Mouse (Mus musculus) layer of hippocampus, adult 6 months (tissue): ENCODE results near the gene Sit1. TPM values are rescaled to one million over a fixed set of nuclear protein-coding genes. Genes with fewer than 3 reads are reported as not detected.

ENCODE experiments used
- long read RNA-seq, 2 experiments: library from polyadenylated mRNA; unstranded; transcript quantifications; one replicate each; pipeline ENCODE4 v2.0.0; 2019 to 2020
- polyA plus RNA-seq: library from polyadenylated mRNA; unstranded; fragments of <200 nt; fragmentation: Nextera tagmentation; gene quantifications from 2 replicates; pipeline ENCODE4 v1.2.3, GENCODE M21; 2021

The Sit1 gene
- not detected in 2 replicates for polyA plus RNA-seq
- long read RNA-seq, experiment 1, result 0 reads
- long read RNA-seq, experiment 2, result 0 reads

DNA sequence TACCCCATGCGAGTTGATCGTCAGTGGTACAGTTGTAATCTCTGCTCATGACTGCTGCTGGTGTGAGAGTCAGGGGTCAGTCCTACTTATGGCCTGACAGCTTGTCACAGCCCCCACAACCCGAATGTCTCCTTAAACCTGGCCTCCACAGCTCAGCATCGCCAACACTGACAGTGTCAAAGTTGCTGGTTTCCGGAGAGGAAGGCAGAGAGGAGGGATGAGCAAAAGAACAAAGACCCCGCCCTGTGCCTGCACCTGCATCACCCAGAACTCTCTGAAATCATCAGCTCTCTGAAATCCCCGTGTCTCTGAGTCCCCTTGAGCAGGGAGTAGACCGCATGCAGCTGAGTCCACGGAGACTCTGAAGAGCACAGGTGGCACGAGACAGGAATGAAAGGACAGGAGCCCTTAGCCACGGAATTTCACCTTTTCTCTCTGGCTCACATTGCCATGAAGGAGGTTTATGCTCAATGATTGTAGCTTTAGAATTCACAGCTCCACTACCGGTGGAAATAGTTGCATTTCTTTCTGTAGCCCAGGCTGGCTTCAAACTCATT, at the start of gene Sit1:
Sit1 (minus strand) TSS at position 200 of the 557 bp plus-strand sequence.

GRCm38 (mm10) chr4:43506536-43507185, 23.1 kb upstream of the Sit1 start, which contains the start of gene Car9:
Gene Car9 (plus strand): TSS chr4:43506966.

DNA sequence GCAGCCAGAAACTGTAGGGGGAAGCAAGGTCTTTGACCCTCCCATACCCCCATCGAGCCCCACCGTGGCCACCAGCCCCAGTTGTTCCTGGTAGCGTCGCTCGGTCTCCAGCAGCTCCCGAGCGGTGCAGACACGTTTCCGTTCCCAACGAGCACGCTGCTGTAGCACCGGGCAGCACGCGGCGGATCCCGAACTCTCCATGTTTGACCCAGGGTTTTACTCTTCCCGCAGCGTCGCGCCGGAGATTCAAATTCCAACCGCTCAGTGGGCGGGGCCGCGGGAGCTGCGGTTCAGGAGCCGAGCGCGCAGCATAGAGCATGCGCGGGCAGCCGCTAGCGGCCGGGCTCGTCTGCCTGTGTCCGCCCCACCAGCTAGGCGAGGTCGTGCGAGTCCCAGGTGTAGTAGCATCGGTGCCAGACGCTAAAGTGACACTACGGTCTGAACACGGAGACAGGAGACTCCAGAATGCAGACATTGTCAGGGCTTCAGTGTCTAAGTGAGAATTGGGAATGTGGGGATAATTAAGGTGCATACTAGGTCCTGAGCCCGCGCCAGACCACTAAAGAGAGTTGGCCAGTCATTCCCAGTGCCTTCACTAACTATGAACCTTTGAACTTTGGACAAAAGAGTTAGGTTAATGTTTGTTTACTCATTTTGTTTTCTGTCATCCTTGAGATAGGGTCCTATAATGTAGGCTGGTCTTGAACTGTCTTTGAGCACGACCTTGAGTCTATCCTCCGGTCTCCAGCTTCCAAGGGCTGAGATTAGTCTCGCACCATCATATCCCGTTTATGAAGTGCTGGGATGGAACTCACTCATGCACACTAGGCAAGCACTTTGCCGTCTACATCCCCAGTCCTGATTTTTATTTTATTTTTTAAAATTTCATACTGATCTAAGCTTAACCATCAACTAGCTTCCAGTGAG, 16.1 kb upstream of the Sit1 start, which contains the start of gene Arhgef39:
Arhgef39 (minus strand) TSS at position 289 of the 927 bp plus-strand sequence.

DNA sequence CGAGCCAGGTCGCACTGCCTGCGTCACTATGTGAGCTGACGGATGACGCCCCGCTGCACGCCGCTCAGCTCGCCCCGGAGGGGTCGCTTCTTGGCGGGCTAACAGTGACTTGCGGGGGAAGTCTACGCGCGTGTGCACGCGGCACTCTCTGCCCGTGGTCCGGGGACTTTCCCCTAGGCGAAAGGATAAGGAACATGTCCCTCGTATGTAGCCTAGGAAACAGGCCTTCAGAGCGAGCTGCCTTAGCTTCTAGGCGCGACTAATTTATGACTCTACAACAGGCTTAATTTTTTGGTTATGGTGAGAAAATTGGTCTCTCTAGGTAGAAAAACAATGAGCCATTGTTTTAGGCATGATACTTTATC, 9.3 kb upstream of the Sit1 start, which contains the start of gene Ccdc107:
Ccdc107 (plus strand) TSS at position 80 of the 365 bp plus-strand sequence.

DNA sequence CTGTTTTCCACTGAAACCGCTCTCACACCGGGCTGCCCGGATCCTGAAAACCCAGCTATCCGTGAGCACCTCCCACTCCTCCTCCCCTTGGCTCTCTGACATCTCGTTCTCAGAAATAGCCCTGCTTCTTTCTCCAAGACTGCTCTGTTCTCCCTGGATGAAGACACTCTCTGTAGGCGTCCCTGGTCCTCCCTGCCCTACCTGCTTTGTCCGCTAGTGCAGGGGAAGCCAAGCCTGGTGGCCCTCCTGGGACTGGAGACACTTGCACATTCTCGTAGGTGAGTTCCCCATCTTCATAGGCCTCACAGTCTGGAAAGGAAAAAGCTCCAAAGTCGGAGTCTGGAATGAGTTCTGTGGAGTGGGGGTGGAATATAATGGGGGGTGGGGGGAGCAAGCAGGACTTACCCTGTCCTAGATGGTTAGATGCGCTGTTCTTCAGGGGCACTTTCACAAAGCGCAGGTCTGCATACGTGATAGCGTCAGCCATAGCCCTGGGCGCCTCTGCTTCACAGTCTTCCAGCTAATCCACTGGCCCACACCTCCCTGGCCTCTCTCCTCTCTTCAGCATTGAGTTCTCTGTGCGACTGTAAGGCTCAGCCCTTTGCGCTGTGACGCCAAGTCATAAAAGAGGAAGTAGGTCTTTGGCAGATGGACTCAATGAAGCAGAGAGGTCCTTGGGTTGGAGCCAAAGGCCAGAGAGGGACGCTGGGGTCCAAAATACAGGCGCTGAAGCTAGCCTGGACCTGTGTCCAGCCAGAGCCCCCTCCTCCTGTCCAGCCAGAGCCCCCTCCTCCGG, 29.3 kb downstream of the Sit1 start, which contains the start of gene Cd72:
Cd72 (minus strand) TSS at position 588 of the 796 bp plus-strand sequence.

GRCm38 (mm10) chr4:43441639-43442038, 41.9 kb downstream of the Sit1 start, which contains the start of gene Tesk1:
Gene Tesk1 (plus strand): TSS chr4:43441939.

Other genes with a start within 250 kb of the Sit1 start
- gene Atp8b5, start 216.6 kb downstream of the Sit1 start, polyA plus RNA-seq, result 0.09 and 0.15 TPM in 2 replicates
- 52.0 and 78.4 TPM in 2 replicates for gene Rusc2, start 101.8 kb downstream of the Sit1 start, polyA plus RNA-seq
- 0.79 and 2.1 TPM in 2 replicates for gene Fam166b, start 54.6 kb downstream of the Sit1 start, polyA plus RNA-seq
- 6.8 and 9.2 TPM in 2 replicates for gene Tesk1, start 41.8 kb downstream of the Sit1 start, polyA plus RNA-seq
- gene Cd72, start 29.1 kb downstream of the Sit1 start, polyA plus RNA-seq, result 3.8 and 5.5 TPM in 2 replicates
- 85.4 and 101 TPM in 2 replicates for gene Ccdc107, start 9.2 kb upstream of the Sit1 start, polyA plus RNA-seq
- 0.38 and 1.2 TPM in 2 replicates for gene Arhgef39, start 16.0 kb upstream of the Sit1 start, polyA plus RNA-seq
- gene Car9, start 23.2 kb upstream of the Sit1 start, polyA plus RNA-seq, result 0.44 and 0.94 TPM in 2 replicates
- 2.9 and 4.0 TPM in 2 replicates for gene Tpm2, start 40.0 kb upstream of the Sit1 start, polyA plus RNA-seq
- gene Creb3, start 78.6 kb upstream of the Sit1 start, polyA plus RNA-seq, result 61.7 and 62.9 TPM in 2 replicates
- 46.0 and 49.4 TPM in 2 replicates for gene Tln1, start 79.0 kb upstream of the Sit1 start, polyA plus RNA-seq
- gene Rgp1, start 95.0 kb upstream of the Sit1 start, polyA plus RNA-seq, result 25.7 and 34.6 TPM in 2 replicates
- 22.4 and 27.0 TPM in 2 replicates for gene Gba2, start 95.1 kb upstream of the Sit1 start, polyA plus RNA-seq
- gene Msmp, start 100.8 kb upstream of the Sit1 start, polyA plus RNA-seq, result 0.24 TPM in 1 of 2 replicates, not detected in the other
- gene Npr2, start 148.2 kb upstream of the Sit1 start, polyA plus RNA-seq, result 5.0 and 6.5 TPM in 2 replicates
- gene Spag8, start 169.9 kb upstream of the Sit1 start, polyA plus RNA-seq, result 3.8 and 4.6 TPM in 2 replicates
- gene Hint2, start 172.7 kb upstream of the Sit1 start, polyA plus RNA-seq, result 161 and 201 TPM in 2 replicates
- 7.0 and 7.9 TPM in 2 replicates for gene Tmem8b, start 185.2 kb upstream of the Sit1 start, polyA plus RNA-seq
- gene Fam221b, start 185.4 kb upstream of the Sit1 start, polyA plus RNA-seq, result 1.2 TPM in 2 replicates
- not detected in 2 replicates for gene Olfr70, start 217.1 kb upstream of the Sit1 start, polyA plus RNA-seq
- not detected in 2 replicates for gene Olfr71, start 226.5 kb upstream of the Sit1 start, polyA plus RNA-seq
- gene Hrct1, start 243.5 kb upstream of the Sit1 start, polyA plus RNA-seq, result 0.69 and 0.87 TPM in 2 replicates
- gene Spaar, start 246.3 kb upstream of the Sit1 start, polyA plus RNA-seq, result 0.21 and 0.24 TPM in 2 replicates